Mouse (Mus musculus): ENCODE data around the gene Spem1.

The Spem1 gene

DNA sequence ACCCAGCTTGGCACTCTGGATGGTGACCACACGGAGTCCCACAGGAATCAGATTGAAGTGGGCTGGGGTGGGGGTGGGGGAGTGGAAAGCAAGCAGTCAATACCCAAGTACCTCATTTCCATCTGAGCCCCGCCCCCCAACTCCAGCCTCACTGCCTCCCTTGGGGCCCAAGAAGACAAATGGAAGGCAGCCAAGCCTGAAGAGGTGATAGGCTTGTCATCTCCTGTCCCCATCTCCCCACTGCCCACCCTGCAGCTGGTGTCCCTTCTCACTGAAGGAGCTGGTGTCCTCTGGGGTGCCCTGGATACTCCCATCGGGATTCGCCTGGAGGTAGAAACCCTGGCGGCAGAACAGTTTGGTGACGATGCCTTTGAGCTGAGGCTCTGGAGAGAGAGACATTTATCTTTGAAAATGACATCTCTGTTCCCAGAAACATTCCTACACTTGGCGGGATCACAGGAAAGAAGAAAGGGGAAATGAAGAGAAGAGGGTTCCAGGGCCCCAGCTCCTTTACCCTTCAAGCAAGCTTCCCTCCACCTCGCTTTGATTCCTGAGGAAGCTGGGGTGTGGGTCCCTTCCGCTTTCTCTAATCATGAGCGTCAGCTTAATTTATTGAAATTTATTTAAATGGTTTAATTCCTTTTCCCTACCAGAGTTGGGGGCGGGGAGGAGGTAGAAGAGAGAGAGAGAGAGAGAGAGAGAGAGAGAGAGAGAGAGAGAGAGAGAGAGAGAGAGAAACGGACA is 22.4 kb downstream of the Spem1 start:
- ChIA-PET POLR2A (interaction anchor here (0.5 to 12.8 kb wide), 60 partner anchors 9 to 693 kb away, joined by 3 to 168 read pairs (median 5); partner anchors contain the start of genes Nlgn2 (in 3 of the 4), Tmem256 (in 3 of the 4), Eif5a (in 2 of the 4) and Gm39566 (in 2 of the 4)), CTCF (interaction anchor here in 3 of 4 experiments (0.6 to 1.7 kb wide), 11 partner anchors 36 to 390 kb away, joined by 3 to 7 read pairs (median 4); partner anchors contain the start of genes Fxr2 (in 1 of the 3) and Tnk1 (in 1 of the 3))

DNA sequence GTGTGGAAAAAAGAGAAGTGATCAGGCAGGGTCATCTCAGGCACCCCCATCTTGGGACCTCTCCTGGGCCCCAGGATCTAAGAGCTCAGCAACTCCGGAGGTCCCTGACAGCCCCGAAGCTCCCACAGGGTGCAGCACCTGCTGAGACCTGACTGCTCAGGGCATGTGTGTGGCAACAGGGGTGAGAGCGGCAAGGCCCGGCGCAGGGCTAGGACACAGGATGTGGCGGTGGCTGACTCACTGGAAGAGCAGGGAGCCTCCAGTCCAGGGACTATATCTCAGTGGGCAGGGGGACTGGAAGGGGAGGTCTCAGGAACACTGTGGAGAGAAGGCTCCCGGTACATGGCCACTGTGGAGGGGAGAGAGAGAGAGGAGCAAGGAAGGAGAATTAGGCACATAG is 24.1 kb downstream of the Spem1 start:
- ChIA-PET CTCF (no interaction called here), POLR2A (interaction anchor here in 3 of 4 experiments (0.7 to 12.8 kb wide), 15 partner anchors 11 to 555 kb away, joined by 3 to 168 read pairs (median 4); partner anchors contain the start of genes 2810408A11Rik (in 1 of the 3), Gm39566 (in 1 of the 3), Neurl4 (in 1 of the 3) and Nlgn2 (in 1 of the 3))

DNA sequence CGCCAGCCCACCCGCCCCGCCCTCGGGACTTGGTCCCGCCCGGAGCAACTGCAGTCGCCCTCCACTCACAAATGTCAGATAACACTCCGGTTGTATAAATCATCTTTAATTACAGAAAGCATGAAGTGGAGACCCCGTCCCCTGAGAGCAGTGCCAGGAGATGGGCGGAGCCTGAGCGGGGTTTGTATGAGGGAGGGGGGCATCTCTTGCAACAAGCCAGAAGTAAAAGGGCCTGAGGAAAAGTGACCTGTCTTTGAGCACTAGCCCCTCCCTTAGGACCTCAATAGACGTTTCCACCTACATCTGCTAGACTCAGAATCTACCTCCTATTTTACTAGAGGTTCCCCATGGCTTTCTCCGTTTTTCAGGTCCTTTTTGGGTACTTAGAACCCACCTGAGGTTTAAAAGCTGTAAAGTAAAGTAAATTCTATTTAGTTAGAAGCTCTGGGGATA is 26.0 kb downstream of the Spem1 start:
- POLR2A ChIA-PET: interaction anchor here in 3 of 4 experiments (0.9 to 12.8 kb wide), 21 partner anchors 8 to 184 kb away, joined by 3 to 168 read pairs (median 5); partner anchors contain the start of genes Eif5a (in 2 of the 3), Nlgn2 (in 2 of the 3), Tmem102 (in 2 of the 3) and Tmem256 (in 2 of the 3)

DNA sequence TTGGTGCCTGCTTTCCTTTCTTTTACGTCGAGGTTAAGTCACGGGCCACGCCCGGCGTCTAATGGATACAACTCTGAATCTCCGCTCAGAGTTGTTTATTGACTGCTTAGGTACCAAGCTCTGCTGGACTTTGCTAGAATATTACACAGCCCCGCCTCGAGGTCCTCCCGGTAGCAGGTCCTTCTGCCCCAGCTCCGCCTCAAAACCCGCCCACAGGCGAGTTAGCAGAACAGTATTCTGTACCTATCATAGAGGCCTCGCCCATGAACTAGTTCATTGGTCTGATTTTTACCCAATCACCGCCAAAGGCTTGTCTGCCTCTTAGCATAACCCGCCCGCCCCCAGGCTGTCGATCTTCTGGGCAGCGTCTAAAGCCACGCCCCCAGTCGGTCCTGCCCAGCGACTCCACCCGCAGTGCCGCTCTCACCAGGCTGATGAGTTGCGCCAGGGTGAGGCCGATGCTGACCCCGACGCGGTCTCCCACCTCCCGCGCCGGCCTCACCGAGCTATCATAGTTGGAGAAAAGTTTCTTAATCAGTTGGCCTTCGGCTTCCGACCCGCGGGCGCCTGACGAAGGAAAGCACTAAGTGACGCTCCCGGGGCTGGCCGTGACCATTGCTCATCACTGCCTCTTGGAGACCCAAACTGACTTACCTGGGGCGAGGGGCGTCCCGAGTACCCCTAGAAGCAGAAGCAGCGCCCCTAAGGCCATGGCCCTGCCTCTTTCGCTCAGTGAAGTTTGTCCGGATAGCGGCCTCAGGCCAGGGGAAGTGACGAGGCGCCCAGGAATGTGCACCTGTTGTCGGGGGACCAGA is 26.6 kb downstream of the Spem1 start, which contains the start of gene Chrnb1:
TSS of gene Chrnb1 (minus strand) at position 776 of the 815 bp plus-strand sequence.
- ChIA-PET POLR2A (interaction anchor here in 3 of 4 experiments (0.6 to 12.8 kb wide), 48 partner anchors 8 to 216 kb away, joined by 3 to 168 read pairs (median 4); partner anchors contain the start of genes Eif5a (in 2 of the 3), Tmem102 (in 2 of the 3), Wrap53 (in 2 of the 3) and Ctdnep1 (in 1 of the 3)), CTCF (interaction anchor here in 3 of 4 experiments (0.6 to 1.1 kb wide), 12 partner anchors 9 to 210 kb away, joined by 3 to 10 read pairs (median 4); partner anchors contain the start of gene Acap1 (in 1 of the 3))

More for the DNA sequence above, 26.0 kb downstream of the Spem1 start:
- CTCF ChIA-PET: interaction anchor here in 2 of 4 experiments (0.5 kb wide), 2 partner anchors 34 to 80 kb away, joined by 4 to 7 read pairs; partner anchors contain the start of gene Slc35g3 (in 1 of the 2)

DNA sequence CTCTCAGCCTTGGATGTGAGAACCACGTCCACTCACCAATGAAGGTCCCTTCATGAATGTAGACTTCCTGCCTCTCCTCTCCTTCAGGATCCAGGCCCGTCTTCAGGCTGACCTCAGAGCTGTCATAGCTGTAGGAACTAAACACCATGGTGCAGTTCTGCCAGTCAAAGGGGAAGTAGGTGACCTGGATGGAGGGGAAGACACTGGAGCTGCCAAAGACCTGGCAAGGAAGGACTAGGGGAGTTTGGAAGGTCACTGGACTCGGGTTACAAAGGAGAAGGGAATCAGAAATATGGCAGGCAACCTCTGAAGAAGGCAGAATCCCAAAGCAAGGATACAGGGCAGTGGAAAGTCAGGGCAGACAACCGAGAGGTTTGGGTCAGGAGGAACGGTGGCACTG is 28.6 kb downstream of the Spem1 start:
- POLR2A ChIA-PET: interaction anchor here (0.5 to 2.5 kb wide), 15 partner anchors 9 to 212 kb away, joined by 3 to 8 read pairs (median 4); partner anchors contain the start of genes Polr2a (in 1 of the 4) and Tmem256 (in 1 of the 4)
- CTCF ChIA-PET: no interaction called here

DNA sequence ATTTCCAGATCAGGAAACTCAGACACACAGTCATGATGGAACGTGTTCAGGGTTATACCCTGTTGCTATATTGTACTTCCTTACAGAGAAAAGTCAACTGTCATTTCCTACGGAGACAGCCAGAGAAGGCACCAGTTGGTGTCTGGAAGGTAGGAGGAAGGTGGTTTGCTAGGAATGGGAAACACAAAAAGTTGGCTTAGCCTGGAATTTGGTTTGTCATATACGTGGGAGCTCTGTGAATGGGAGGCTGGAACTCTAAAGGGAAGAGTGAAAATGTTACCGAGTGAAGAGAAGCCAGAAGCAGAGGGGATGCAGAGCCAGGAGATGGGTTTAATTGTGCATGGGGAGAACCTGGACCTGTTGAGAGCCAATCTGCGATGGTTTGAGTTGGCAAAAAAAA is 30.6 kb downstream of the Spem1 start:
- POLR2A ChIA-PET: interaction anchor here in 3 of 4 experiments (0.7 to 4.0 kb wide), 4 partner anchors 10 to 186 kb away, joined by 3 to 21 read pairs (median 6); partner anchors contain the start of gene Fgf11 (in 2 of the 3)
- CTCF ChIA-PET: interaction anchor here in 1 of 4 experiments (0.7 kb wide), 1 partner anchor 28 kb away, joined by 3 read pairs; no protein-coding TSS in a partner anchor

DNA sequence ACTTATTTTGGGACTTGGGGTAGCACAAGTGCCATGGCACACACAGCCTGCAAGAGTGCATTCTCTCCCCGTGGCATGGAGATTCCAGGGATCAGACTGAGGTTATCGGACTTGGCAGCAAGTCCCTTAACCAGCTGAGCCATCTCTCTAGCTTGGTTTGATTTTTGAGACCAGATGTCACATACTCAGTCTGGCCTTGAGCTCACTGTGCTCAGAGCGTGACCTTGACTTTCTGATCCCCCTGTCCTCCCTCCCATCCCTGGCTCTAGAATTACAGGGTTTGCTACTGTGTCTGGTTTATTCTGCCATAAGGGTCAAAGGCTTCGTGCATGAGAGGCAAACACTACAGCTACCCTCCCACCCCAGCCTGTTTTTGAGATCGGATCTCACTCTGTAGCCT is 32.5 kb downstream of the Spem1 start:
- ChIA-PET POLR2A (interaction anchor here in 3 of 4 experiments (0.9 to 6.8 kb wide), 13 partner anchors 11 to 135 kb away, joined by 3 to 168 read pairs (median 3); partner anchors contain the start of genes Fgf11 (in 2 of the 3), Chrnb1 (in 1 of the 3), Polr2a (in 1 of the 3) and Tmem102 (in 1 of the 3)), CTCF (interaction anchor here in 1 of 4 experiments (0.7 kb wide), 1 partner anchor 224 kb away, joined by 3 read pairs; no protein-coding TSS in a partner anchor)

DNA sequence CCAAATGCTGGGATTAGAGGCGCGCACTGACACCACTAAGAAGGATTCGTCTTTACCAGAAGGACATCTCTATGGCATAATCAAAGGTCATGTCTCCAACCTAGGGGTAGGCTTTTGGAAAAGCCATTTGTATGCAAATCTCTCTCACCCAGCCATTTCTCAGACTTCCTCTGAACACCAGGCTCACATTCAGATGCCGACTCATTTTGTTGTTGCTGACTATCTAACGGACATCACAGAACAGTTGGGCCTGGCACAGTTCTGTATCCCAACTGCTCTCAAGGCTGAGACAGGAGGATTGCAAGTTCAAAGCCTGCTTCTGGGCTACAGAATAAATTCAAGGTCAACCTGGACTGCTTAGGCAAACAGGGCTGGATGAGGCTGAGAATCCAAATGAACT is 34.7 kb downstream of the Spem1 start:
- ChIA-PET CTCF (interaction anchor here in 1 of 4 experiments (0.6 to 1.0 kb wide), 2 partner anchors 8 to 89 kb away, joined by 3 to 7 read pairs; no protein-coding TSS in a partner anchor), POLR2A (interaction anchor here in 2 of 4 experiments (0.6 to 6.8 kb wide), 6 partner anchors 12 to 98 kb away, joined by 3 to 168 read pairs (median 44); partner anchors contain the start of genes Fgf11 (in 2 of the 2), Tmem102 (in 2 of the 2), Chrnb1 (in 1 of the 2) and Nlgn2 (in 1 of the 2))

DNA sequence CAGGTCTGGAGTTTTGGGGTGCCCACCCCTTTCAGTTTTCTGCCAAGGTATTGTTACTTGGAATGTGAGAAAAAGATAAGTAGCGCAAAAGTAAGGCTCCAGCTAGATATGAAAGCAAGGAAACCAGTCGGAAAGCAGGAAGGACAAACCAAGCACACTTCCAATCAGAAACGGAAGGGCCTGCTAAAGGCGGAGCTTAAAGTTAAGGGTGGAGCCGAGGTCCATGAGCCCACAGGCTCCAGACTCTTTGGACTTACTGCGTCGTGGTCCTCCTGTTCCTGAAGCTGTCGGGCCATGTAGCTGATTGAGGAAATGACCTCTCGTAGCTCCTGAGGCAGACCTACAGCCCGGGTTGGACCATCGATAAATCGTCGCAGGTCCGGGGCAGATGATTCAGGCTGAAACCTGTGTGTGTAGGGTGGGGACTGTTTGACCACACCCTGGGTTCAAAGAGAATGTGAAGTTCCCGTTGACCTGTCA is 37.1 kb downstream of the Spem1 start:
- ChIA-PET CTCF (interaction anchor here in 3 of 4 experiments (0.5 to 2.2 kb wide), 16 partner anchors 8 to 259 kb away, joined by 3 to 11 read pairs (median 3); partner anchors contain the start of genes Eif5a (in 1 of the 3) and Fgf11 (in 1 of the 3)), POLR2A (interaction anchor here (0.5 to 6.8 kb wide), 93 partner anchors 9 to 884 kb away, joined by 3 to 168 read pairs (median 4); partner anchors contain the start of genes Eif5a (in 3 of the 4), Fgf11 (in 3 of the 4), Nlgn2 (in 3 of the 4) and Tmem256 (in 3 of the 4))

DNA sequence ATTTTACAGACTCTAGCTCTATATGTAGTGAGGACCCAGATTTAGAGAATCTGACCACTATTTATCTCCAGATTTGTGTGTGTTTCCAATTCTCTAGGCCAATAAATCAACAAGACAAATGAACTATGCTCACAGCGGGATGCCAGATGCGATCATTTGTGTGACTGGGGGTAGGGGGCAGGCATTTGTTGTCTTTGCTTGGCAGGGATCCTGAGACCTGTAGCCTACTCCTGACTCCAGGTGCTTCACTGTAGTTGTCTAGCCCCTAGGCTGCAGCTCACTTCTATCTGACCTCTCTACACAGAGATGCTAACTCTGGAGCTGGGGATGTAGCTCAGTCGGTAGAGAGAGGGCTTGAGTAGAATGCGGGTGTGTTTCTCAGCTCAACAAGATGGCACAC is 40.2 kb downstream of the Spem1 start:
- ChIA-PET CTCF (interaction anchor here in 3 of 4 experiments (0.6 to 1.1 kb wide), 3 partner anchors 27 to 240 kb away, joined by 3 to 7 read pairs (median 3); no protein-coding TSS in a partner anchor), POLR2A (interaction anchor here in 3 of 4 experiments (0.5 to 4.8 kb wide), 30 partner anchors 11 to 168 kb away, joined by 3 to 57 read pairs (median 6); partner anchors contain the start of genes Nlgn2 (in 3 of the 3), Chrnb1 (in 2 of the 3), Polr2a (in 2 of the 3) and Tmem256 (in 2 of the 3))

DNA sequence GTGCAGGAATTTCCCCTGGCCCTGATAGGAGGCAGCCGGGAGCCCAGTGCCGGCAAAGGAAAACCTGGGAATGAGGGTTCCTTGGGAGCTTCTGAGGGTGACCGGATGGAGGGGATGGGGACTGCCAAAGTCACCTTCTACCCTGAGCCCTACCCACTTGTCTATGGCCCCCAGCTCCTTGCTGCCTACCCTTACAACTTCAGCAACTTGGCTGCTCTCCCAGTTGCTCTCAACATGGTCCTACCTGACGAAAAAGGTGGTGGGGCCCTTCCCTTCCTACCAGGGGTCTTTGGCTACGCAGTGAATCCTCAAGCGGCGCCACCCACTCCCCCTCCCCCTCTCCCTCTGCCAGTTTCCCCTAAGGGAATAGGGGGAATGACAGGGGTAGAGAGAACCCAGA is 43.0 kb downstream of the Spem1 start:
- CTCF ChIA-PET: interaction anchor here in 1 of 4 experiments (1.1 kb wide), 1 partner anchor 102 kb away, joined by 3 read pairs; no protein-coding TSS in a partner anchor
- POLR2A ChIA-PET: interaction anchor here (0.6 to 5.9 kb wide), 23 partner anchors 9 to 202 kb away, joined by 3 to 69 read pairs (median 5); partner anchors contain the start of genes Fgf11 (in 2 of the 4), Ctdnep1 (in 1 of the 4), Nlgn2 (in 1 of the 4) and Polr2a (in 1 of the 4)

DNA sequence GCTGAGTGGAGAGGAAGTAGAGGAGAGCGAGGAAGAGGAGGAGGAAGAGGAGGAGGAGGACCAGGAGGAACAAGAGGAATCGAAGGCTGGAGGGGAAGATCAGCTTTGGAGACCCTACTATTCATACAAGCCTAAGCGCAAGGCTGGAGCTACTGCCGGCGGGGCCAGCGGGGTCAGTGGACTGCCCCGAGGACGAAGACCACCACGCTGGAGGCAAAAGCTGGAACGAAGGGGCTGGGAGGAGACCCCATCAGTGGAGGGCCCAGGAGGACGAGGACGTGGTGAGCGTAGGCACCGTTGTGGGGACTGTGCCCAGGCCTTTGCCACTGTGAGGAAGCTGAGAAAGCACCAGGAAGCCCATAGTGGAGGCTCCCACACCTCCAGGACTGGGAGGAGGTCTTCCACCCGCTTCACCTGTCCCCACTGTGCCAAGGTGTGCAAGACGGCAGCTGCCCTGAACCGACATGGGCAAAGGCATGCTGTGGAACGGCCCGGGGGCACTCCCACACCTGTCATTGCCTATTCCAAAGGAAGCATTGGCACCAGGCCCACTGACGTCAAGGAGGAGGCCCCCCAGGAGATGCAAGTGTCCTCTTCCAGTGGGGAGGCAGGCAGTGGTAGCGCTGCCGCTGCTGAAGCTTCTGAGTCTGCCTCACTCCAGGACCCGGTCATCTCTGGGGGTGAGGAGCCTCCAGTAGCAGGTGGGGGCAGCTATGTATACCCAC is 43.6 kb downstream of the Spem1 start:
- CTCF ChIA-PET: interaction anchor here in 2 of 4 experiments (0.6 to 1.1 kb wide), 2 partner anchors 102 to 175 kb away, joined by 3 read pairs; no protein-coding TSS in a partner anchor
- POLR2A ChIA-PET: interaction anchor here (0.6 to 5.9 kb wide), 31 partner anchors 7 to 202 kb away, joined by 3 to 69 read pairs (median 5); partner anchors contain the start of genes Fgf11 (in 2 of the 4), Ctdnep1 (in 1 of the 4), Eif5a (in 1 of the 4) and Nlgn2 (in 1 of the 4)

DNA sequence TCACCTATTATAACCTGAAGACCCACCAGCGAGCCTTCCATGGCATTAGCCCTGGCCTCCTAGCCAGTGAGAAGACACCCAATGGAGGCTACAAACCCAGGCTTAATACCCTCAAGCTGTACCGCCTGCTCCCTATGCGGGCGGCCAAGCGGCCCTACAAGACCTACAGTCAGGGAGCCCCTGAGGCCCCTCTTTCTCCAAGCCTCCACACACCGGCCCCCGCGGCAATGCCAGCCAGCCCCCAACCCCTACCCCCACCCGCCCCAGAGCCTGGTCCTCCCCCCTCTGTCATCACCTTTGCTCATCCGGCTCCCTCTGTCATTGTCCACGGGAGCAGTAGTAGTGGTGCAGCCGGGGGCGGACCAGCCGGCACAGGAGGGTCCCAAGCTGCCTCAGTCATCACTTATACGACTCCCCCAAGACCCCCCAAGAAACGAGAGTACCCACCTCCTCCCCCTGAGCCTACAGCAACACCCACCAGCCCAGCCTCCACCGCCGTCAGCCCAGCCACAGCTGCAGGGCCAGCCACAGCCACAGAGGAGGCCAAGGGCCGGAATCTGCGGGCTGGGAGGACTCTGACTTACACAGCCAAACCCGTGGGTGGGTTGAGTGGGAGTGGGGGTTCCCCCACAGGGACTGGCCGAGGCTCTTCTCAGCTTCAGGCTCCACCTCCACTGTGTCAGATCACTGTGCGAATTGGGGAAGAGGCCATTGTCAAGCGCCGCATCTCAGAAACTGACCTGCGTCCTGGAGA is 44.3 kb downstream of the Spem1 start:
- ChIA-PET CTCF (interaction anchor here in 1 of 4 experiments (0.6 kb wide), 1 partner anchor 175 kb away, joined by 3 read pairs; no protein-coding TSS in a partner anchor), POLR2A (interaction anchor here (0.6 to 5.9 kb wide), 25 partner anchors 8 to 144 kb away, joined by 3 to 69 read pairs (median 5); partner anchors contain the start of genes Fgf11 (in 2 of the 4), Eif5a (in 1 of the 4), Nlgn2 (in 1 of the 4) and Polr2a (in 1 of the 4))

DNA sequence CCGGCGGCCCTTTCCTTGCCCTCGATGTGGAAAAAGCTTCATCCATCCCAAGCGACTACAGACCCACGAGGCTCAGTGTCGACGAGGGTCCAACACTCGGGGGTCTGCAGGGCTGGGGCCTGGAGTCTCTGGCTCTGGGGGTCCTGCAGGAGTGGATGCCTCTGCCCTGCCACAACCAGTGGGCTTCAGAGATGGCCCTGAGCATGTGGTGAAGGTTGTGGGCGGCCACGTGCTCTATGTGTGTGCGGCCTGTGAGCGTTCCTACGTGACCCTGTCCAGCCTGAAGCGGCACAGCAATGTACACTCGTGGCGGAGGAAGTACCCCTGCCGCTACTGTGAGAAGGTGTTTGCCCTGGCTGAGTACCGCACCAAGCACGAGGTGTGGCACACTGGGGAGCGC is 45.5 kb downstream of the Spem1 start:
- POLR2A ChIA-PET: interaction anchor here (0.6 to 5.9 kb wide), 28 partner anchors 8 to 453 kb away, joined by 3 to 69 read pairs (median 5); partner anchors contain the start of genes Polr2a (in 2 of the 4), Slc35g3 (in 2 of the 4), Tmem102 (in 2 of the 4) and Cntrob (in 1 of the 4)
- CTCF ChIA-PET: interaction anchor here in 3 of 4 experiments (0.6 to 2.1 kb wide), 4 partner anchors 9 to 1257 kb away, joined by 3 to 8 read pairs (median 4); partner anchors contain the start of gene 6330403K07Rik (in 1 of the 3)

All from embryonic stem cell, embryonic (primary cell).